Mouse (Mus musculus): ENCODE measurements around the gene Zmym5.
"Not testable (repeated sequence)": the region's sequence is repeated elsewhere in the genome, so short reads cannot be mapped to it uniquely, and the experiment has no call there.

Zmym5 gene

DNA sequence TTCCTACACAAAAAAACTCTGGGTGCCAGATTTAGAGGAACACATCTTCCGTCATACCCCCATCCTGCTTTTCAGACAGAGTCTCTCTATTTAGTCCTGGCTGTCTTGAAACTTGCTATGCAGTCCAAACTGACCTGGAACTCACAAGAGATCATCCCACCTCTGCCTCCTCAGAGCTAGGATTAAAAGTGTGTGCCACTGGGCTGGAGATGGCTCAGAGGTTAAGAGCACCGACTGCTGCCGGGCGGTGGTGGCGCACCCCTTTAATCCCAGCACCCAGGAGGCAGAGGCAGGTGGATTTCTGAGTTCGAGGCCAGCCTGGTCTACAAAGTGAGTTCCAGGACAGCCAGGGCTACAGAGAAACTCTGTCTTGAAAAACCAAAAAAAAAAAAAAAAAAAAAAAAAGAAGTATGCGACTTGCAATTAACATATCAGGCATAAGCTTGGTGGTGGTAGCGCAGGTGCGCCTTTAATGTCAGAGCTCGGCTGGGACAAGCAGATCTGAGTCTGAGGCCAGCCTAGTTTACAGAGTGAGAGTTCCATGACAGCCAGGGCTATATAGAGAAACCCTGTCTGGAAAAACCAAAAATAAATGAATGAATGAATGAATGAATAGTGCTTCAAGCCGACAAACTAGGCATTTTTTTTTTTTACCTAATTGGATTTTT, 34.8 kb downstream of the Zmym5 start:
- no peak for DNase-seq (ENCODE audit: low spot score in 2 of 2)

DNA sequence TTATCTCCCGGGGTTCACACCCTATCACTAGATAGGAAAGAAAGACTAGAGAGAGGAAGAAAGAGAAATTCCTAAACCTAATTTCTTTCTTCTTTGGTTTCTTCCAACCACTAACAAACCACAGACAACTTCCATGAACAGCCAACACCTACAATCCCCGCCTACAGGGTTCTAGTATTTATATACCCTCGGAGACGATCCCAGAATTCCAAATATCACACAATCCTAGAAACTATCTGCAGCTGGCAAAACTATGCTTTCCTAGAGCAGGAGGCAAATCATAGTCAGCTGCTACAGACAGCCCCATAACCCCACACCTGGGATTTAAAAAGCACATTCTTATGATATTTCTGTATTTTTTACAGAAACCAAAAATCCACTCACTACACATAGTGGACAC, 36.1 kb downstream of the Zmym5 start:
- no peak for DNase-seq (ENCODE audit: low spot score in 2 of 2)

- DNase-seq (ENCODE audit: low spot score in 2 of 2): not testable (repeated sequence)
These were observed 45.1 kb downstream of the Zmym5 start for GRCm38 (mm10) chr14:56766438-56766837.

DNA sequence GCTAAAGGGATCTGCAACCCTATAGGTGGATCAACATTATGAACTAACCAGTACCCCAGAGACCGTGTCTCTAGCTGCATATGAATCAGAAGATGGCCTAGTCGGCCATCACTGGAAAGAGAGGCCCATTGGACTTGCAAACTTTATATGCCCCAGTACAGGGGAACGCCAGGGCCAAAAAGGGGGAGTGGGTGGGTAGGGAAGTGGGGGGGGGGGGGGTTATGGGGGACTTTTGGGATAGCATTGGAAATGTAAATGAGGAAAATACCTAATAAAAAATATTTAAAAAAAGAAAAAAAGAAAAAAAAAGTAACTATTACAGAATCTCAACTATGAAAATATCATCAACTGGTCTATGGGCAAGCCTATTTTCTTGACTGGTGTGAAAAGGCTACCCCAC, 46.4 kb downstream of the Zmym5 start:
- DNase-seq (ENCODE audit: low spot score in 2 of 2): not testable (repeated sequence)

GRCm38 (mm10) chr14:56751282-56751681, 60.2 kb downstream of the Zmym5 start:
- no peak for DNase-seq (ENCODE audit: low spot score in 2 of 2)

Data from frontal cortex, postnatal 10 days (tissue).